Mouse (Mus musculus): ENCODE measurements at regions not wholly inside any gene's neighbourhood (a gene's known extent, or its start where the extent isn't known, plus 50 kb on each side); places are given as distances from the start of the nearest gene placed in this dataset.

DNA sequence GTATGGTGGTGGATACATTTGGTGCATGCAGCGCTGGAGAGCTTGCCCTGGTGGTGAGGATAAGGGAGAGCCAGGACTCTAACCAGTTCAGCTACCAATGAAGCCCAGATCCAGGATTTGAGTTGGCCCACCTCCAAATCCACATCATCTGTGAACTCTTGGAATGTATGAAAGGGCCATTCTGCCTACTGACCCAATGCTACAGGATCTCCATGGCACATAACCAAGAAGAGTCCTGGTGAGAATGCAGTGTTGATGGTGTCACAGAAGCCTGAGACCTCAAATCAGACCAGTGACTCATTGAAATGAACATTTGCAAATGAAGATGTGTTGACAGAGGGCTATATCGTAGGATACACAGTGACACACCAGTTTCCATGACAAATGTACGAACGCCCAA lies 121.0 kb upstream of the Slitrk5 start:
- peak in 1 of 2 experiments; percentile 1 for DNase-seq

DNA sequence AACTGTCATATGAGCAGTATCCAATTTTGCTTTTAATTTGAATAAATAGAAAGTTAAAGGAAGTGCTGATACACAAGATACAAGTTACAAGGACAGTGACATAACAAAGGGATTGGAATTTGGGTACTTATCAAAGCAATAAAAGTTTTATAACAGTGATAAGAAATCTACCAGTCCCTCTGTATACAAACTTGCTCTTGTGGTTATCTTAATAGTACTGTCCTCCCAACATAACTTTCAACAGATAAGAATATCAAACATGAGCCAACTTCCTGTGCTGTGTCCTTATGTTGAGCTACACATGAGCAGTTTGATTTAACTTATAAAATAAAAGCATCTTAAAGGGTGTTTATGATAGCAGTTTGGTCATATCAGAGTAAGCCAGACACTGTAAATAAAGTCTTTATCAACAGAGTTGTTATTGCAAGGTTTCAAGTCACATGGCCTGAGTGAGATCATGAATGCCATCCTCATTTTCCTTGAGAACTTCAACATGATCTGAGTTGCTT lies 105.5 kb upstream of the Slitrk5 start:
- no peak for DNase-seq

DNA sequence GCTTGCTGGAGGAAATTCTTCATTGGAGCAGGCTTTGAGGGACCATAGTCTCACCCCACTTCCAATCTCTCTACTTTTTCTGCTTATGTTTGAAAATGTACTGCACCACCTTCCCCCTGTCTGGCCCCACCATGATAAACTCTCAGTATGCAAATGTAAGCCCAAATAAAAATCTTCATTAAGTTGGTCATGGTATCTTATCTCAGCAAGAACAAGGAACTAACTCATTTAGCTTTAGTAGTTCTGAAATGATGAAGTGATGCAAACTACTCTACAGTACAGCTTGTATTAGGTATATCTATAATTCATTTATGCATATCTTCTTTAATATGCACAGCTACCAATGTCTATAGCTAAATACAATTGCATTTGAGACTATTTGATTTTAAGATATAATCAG lies 97.4 kb upstream of the Slitrk5 start:
- no peak for DNase-seq

DNA sequence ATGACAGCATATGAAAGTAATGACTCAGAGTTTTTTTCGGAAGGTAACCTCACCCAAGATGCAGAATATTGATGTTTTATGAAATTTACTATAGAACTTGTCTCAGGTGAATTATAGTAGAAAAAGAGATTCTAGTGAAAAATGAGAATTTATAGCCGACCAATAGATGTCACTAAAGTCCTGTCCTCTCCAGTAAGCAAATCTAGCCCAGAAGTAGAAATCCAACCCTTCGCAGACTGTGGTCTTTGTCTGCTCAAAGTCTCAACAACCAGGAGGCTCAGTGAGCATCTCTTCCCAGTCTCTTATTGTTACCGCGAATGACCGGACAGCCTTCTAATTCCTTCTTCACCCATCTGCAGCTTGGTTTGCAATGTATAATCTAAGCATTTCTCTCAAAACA lies 91.8 kb upstream of the Slitrk5 start:
- DNase-seq, result no peak

DNA sequence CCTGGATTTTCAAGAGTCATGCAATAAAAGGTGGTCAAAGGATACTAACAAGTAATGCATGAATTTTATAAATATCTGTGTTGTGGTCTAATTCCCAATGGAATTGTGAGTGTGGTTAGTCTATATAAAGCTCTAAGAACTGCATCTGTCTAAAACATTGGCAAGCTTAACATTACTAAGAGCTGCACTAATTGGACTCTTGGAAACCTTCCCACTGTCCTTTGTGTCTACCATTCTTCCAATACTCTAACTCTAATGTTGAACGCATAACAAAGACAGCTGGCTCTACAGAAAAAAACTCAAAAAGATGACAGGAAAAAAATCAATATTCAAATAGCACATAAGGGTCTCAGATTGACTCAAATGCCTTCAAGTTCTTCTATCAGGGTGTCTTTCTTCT lies 58.1 kb upstream of the Slitrk5 start:
- DNase-seq, result no peak

DNA sequence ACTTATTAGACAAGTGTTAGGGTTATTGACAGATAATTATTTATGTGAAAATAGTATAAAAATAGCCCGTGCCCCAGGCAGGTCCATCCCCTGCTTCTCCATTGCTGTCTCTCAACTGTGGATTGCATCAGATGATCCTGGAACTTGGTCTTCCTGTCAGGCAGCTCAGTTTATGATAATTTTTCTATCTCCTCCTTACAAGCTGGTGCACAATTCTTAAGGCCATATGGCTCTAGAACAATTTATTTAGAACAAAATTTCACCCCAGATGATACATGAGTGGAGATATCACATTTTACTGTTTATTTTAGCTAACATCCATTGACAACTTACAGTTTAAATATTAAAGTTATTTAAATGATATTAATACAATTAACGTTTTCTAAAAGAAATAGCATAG lies 54.1 kb upstream of the Slitrk5 start:
- no peak for DNase-seq

Data from kidney, postnatal 36 days (tissue).